Comparison of ENCODE assay signal across 8 mouse cellular contexts in the genomic region with DNA sequence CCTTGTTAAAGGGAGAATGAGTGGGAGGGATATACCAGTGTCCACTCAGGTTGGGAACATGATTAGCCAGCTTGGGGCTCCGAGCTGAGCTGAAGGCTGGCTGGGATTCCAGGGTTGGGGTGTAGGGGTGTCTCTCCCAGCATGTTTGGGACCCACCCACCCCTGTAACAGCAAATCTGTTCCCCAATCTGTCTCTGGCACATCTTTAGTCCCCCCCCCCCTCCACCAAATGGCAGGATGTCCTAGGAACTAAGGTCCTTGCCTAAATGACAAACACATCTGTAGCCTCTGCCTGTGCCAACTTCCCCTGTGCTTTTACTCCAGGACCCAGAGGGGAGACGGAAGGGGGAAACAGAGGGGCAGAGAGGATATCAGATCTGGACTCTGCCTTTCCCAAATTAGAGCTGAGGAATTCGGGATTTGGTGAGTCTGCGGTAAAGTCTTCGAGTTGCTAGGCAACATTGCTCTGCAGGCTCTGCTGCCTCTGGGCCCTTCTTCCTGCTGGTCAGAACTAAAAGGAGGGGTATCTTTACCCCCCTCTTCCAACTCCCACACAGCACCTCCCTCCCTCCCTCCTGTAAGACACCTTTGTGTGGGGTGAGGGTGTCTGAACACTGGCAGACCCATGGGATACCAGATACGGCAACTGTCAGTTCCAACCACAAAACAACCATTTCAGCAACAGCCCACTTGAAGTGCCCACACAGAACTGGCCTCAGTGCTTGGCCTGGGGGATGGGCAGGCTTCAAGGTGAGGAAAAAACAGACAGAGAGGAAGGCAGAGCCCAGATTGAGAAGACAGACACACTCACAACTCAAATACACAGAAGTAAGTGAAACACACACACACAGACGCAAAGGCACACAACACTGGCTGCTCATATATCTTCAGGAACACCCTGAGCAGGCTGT. TPM values are rescaled to one million over a fixed set of nuclear protein-coding genes. Genes with fewer than 3 reads are reported as not detected.
DNase-seq lines count a peak whose midpoint lies in the region; ATAC-seq and TF ChIP-seq lines count a peak whose summit lies in the region.

A gene (plus strand): TSS at position 861 of the 911 bp plus-strand sequence.

- no peak for ATAC-seq in Patski
- ATAC-seq in cerebellum, adult (ENCODE audit: insufficient number of reproducible peaks, low FRiP score, low TSS enrichment) = no peak

- DNase-seq in layer of hippocampus, adult 18-20 months (ENCODE audit: low spot score in 2 of 2) = peak in 1 of 2 experiments; percentile 76
- no peak for DNase-seq in layer of hippocampus, adult 11-12 months (ENCODE audit: low spot score)
- DNase-seq in Patski (ENCODE audit: low read depth, low spot score) = no peak
- DNase-seq in left cerebral cortex, postnatal 25 days (ENCODE audit: low spot score in 2 of 2) = peak; percentile 51 to 87
- DNase-seq in gastrocnemius, adult 18-20 months (ENCODE audit: low spot score) = no peak
- DNase-seq in heart, postnatal 36 days = no peak

- H3K27ac ChIP-seq in brown adipose tissue, adult 24 weeks (replicated peaks; ENCODE audit: low read depth, low read length) = no peak within 1 kb of the TSS

- CTCF ChIA-PET in Patski (lab: Charles Lee) = interaction anchor here (0.8 to 1.3 kb wide), 3 partner anchors 14 to 123 kb away, joined by 3 read pairs; no protein-coding TSS in a partner anchor

- no peak within 1 kb of the TSS for H3K4me3 ChIP-seq in brown adipose tissue, adult 24 weeks (ENCODE audit: insufficient read depth, low read depth, low read length)

- peaks cover 40% of the 10 kb centered on the region for H3K27me3 ChIP-seq in Patski

- H3K4me1 ChIP-seq in brown adipose tissue, adult 24 weeks (ENCODE audit: control insufficient read depth, insufficient read depth, insufficient read length, low read length) = 0 out of 2 replicates have a peak, but pooled peaks cover 2% of the 10 kb centered on the region

- in situ Hi-C loops in Patski (cut with MboI; ENCODE audit: low pct_unique_long_range_greater_than_20kb) = no loop called here

- intact Hi-C loops in left cerebral cortex, postnatal 25 days (cut with DNase I) = loop anchor here (5.0 kb wide), 1 partner anchor 122 kb away; no protein-coding TSS in a partner anchor
- intact Hi-C loops in heart, postnatal 36 days (cut with DNase I) = loop anchor here (5.0 kb wide), 1 partner anchor 42 kb away; no protein-coding TSS in a partner anchor

- POLR2A ChIA-PET in Patski (lab: Charles Lee) = no interaction called here

- TF ChIP-seq CTCF in Patski (IDR thresholded peaks at IDR 0.05) = no peak

RNA-seq across cellular contexts. Expression of the gene that starts here (rescaled TPM):
- total RNA-seq in layer of hippocampus, adult 18-20 months (2021) = 10 to 100 TPM; 11.2 to 14.6 TPM
- 26.7 TPM for polyA plus RNA-seq in Patski (2021)
- polyA plus RNA-seq in brown adipose tissue, adult 24 weeks (2012; ENCODE audit: insufficient read depth, insufficient read length, missing spikeins) = 11.7 and 12.1 TPM in 2 replicates
- 10 to 100 TPM; 20.3 to 24.2 TPM for total RNA-seq in left cerebral cortex, postnatal 25 days (2021)
- total RNA-seq in gastrocnemius, adult 18-20 months (2021) = 1 to 10 TPM; 3.3 to 4.0 TPM
- total RNA-seq in heart, postnatal 36 days (2021) = 1 to 10 TPM; 9.6 to 9.7 TPM

Comparison
In these comparisons a context has a peak if more than half of its experiments do, and no peak if none do; other contexts are left out.
1. DNase-seq: peak in left cerebral cortex, postnatal 25 days (2 of 2); none in layer of hippocampus, adult 11-12 months (single experiment), Patski (single experiment), gastrocnemius, adult 18-20 months (single experiment) and heart, postnatal 36 days (0 of 2).